Mouse (Mus musculus): ENCODE data around the gene Tor3a. TPM values are rescaled to one million over a fixed set of nuclear protein-coding genes. Genes with fewer than 3 reads are reported as not detected.

The Tor3a gene
- total RNA-seq (2023): 13.6 TPM

DNA sequence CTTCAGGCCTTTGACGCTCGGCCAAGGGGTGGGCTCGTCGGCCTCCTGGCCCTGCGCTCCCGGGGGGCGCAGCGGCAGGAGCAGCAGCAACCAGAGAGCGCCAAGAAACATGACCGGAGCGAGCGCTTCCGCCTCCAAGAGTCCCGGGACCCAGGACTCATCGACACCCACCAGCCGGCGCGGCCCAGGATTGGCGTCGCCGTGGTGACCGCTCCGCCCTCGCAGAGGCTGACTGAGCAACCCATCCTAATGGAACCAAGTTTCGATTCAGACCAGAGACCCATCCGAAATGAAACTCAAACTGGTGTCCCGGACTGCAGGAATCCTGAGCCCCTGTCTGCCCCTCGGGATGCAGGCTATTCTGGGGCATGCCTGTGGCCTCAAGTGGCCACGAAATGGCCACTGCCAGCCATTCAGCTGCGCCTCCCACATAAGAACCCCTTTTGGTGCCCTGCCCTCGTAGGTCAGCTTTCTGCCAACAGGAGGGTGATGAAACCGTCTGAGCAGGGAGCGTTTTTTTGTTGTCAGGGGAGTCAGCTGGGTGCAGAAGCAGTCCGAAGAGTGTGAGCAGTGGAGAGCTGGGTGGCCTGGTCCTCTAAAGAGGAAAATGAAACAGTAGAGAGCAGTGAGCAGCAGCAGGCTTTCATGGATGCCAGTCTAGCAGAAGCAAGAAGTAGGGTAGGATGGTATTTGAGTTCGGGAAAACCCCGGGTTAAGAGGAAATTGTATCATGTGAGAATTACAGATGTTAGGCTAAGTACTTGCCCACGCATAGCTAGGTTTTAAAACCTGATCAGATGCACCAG, at the start of gene Tor3a:
Tor3a (minus strand) TSS at position 162 of the 806 bp plus-strand sequence.

DNA sequence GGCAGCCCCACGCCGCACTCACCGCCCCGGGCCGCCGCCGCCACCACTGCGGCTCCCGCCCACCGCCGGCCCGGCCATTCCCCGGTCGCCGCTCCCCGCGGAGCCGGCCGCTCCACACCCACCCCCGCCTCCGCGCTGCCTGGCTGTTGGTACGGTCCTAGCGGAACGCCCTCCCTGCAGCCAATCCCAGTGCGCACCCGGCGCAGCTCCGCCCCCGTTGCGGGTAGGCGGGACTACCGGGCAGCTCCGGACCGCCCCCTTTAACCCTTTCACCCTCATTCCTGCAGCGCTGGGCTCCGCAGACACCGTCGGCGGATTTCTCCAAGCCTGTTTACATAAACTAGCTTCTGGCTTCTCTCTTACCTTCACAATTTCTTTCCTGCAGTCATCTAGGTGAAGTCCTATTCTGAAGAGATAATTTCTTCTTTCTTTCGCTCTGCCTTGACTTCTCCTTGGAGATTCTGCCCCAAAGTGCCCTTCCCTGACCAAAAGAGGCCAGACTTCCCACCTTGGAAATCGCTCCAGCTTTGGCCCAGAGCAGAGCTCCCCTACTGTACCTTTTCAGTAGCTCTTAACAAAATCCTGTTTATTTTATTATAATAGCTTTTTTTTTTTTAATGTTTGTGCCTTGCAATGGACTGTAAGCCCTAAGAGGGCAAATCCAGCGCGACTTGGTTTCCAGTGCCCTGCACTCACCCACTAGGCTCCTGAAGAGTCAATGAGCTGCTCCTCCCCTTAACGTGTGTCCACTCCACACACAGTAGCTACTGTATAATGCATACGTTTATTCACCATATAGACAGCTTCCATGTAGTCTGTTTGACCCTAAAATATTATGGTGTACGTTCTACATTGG, 45.0 kb upstream of the Tor3a start, which contains the start of gene Fam20b:
Fam20b (minus strand) TSS at position 137 of the 856 bp plus-strand sequence.

Other genes starting within 250 kb of the Tor3a start
- 23.6 TPM for gene Soat1, start 200.0 kb downstream of the Tor3a start, total RNA-seq (2023)
- 35.0 TPM for gene Gm10031, start 150.3 kb downstream of the Tor3a start, total RNA-seq (2023)
- 56.5 TPM for gene Abl2, start 115.6 kb downstream of the Tor3a start, total RNA-seq (2023)
- gene Fam20b, start 44.7 kb upstream of the Tor3a start, total RNA-seq (2023): 15.5 TPM
- not detected for gene Angptl1, start 164.2 kb upstream of the Tor3a start, total RNA-seq (2023)